ENCODE assay signal across 14 mouse cellular contexts in genomic region chr3:101824338-101824737, GRCm38 (mm10). TPM values are rescaled to one million over a fixed set of nuclear protein-coding genes. Genes with fewer than 3 reads are reported as not detected.
"Had no signal": no experiment of that assay in that cellular context is flagged by ENCODE, and none has a peak within 500 bp of the region (broad histone marks: within the 10 kb centered on the region; RNA-seq: fewer than 3 reads in every experiment).

No protein-coding gene starts in this region.

- H3K36me3 ChIP-seq: hindbrain, embryonic 15.5 days; liver, embryonic 12.5 days; midbrain, embryonic 10.5 days; neural tube, embryonic 15.5 days had no signal

- DNase-seq: left cerebral cortex, postnatal 4 days; lung, embryonic 14.5 days; lung, postnatal 10 days; lung, postnatal 4 days; midbrain, embryonic 14.5 days; right cerebral cortex, adult 18-20 months; right cerebral cortex, postnatal 25 days had no signal

- H3K27me3 ChIP-seq: hindbrain, embryonic 15.5 days; limb, embryonic 13.5 days; liver, embryonic 12.5 days; neural tube, embryonic 15.5 days had no signal

- ATAC-seq: liver, embryonic 12.5 days had no signal

- H3K9ac ChIP-seq: hindbrain, embryonic 15.5 days; limb, embryonic 13.5 days; liver, embryonic 12.5 days; lung, embryonic 14.5 days; neural tube, embryonic 15.5 days had no signal

- H3K27ac ChIP-seq: hindbrain, embryonic 15.5 days; limb, embryonic 13.5 days; liver, embryonic 12.5 days; midbrain, embryonic 10.5 days; neural tube, embryonic 15.5 days; stomach, postnatal 0 days had no signal

- H3K4me1 ChIP-seq: hindbrain, embryonic 15.5 days; liver, embryonic 12.5 days; neural tube, embryonic 15.5 days had no signal

- H3K4me2 ChIP-seq: hindbrain, embryonic 15.5 days; limb, embryonic 13.5 days; liver, embryonic 12.5 days; lung, embryonic 14.5 days; neural tube, embryonic 15.5 days had no signal

- H3K4me3 ChIP-seq: hindbrain, embryonic 15.5 days; limb, embryonic 13.5 days; liver, embryonic 12.5 days; midbrain, embryonic 10.5 days; myocyte; neural tube, embryonic 15.5 days had no signal

- H3K9me3 ChIP-seq: hindbrain, embryonic 15.5 days; limb, embryonic 13.5 days; liver, embryonic 12.5 days; midbrain, embryonic 10.5 days; neural tube, embryonic 15.5 days had no signal

RNA-seq across cellular contexts. Expression of gene Mab21l3, which starts 24.4 kb away (rescaled TPM):
- polyA plus RNA-seq: midbrain, embryonic 14.5 days had no signal
